Mouse (Mus musculus) bone marrow macrophage, adult 2 months (primary cell): ENCODE results near the gene Ppp1r10.

ENCODE experiments used
- CTCF ChIP-seq: IDR thresholded peaks from 2 replicates; pipeline ENCODE4 v1.5.1; 2012; ENCODE audit warnings: low read depth, mild to moderate bottlenecking, low read length, moderate library complexity
- POLR2A ChIP-seq: IDR thresholded peaks from 2 replicates; pipeline ENCODE4 v1.6.1; 2012; ENCODE audit warnings: mild to moderate bottlenecking, low read depth, low read length, borderline replicate concordance

- TF ChIP-seq CTCF, result no peak
- TF ChIP-seq POLR2A, result peak; percentile 88
Measured at GRCm38 (mm10) chr17:35916297-35917142, at the start of gene Ppp1r10, which contains the start of gene Mrps18b.
